Mouse (Mus musculus): ENCODE data around the gene Myl9.

The Myl9 gene

DNA sequence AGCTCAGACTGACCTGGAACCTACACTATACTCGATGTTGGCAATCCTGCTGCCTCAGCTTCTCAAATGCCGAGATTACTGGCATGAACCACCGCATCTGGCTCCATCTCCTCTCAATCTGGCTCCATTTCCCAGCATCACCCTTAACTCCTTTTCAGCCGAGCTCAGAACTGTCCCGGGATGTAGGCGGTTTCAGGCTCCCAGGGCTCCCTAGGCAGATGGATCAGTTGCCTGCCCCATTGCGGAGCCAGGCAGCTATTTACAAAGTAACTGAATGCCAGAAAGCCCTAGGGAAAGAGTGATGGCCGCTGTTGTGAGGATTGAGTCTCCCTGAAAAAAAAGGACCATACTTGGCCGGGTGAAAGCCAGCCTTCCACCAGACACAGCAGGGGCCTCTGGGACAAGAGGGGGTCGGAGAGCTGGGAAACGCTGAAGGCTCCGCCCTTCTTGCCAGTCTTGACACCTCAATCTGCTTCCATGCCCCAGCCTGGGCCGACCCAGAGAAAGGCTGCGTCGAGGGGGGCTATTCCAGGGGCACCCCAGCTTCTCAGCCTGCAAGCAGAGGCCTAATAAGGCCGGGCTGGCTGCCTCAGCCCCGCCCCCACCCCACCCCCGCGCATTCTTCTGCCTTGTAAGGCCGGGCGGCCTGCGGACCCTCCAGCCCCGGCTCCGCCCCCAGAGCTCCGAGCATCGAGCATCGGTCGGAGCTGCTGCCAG is at the start of gene Myl9:
Gene Myl9, plus strand, starts transcription at position 683 of the 717 bp plus-strand sequence.
- DNase-seq, result peak; percentile 80 to 88

DNA sequence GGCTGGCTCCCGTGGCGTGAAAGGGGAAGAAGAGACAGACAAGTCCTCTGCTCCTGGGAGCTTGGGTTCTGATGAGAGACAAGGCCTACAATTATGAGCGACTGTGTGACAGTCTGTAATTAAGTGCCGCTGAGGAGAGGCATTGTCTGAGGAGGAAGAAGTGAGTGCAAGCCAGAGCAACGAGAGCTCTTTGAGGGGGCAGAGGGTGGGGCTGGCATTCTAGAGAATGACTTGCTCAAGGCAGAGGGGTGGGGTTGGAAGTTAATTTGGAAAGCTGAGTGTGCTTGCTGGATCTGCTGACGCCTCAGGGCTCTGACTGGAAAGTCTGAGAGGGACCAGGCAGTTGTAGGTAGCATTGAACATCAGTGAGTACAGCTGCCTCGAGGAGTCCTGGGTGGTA is 48.9 kb upstream of the Myl9 start:
- DNase-seq, result no peak

DNA sequence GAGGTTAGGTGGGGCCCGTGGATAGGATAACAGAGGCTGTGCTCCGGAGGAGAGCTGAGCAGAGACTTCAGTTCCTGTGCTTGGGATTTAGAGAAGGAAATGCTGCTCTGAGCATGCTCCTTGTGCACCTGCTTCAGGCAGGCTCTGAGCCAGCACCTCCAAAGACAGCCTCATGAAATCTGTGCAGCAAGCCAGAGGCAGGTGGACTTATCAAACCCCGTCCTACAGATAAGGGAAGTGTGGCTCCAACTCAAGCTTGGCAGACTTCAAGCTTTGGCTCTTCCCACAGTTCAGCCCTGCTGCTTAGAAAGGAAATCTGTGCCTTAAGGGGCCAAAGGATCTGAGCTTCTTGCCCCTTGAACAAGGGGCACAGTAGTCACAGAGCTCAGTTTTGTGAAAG is 48.3 kb upstream of the Myl9 start:
- DNase-seq, result no peak

DNA sequence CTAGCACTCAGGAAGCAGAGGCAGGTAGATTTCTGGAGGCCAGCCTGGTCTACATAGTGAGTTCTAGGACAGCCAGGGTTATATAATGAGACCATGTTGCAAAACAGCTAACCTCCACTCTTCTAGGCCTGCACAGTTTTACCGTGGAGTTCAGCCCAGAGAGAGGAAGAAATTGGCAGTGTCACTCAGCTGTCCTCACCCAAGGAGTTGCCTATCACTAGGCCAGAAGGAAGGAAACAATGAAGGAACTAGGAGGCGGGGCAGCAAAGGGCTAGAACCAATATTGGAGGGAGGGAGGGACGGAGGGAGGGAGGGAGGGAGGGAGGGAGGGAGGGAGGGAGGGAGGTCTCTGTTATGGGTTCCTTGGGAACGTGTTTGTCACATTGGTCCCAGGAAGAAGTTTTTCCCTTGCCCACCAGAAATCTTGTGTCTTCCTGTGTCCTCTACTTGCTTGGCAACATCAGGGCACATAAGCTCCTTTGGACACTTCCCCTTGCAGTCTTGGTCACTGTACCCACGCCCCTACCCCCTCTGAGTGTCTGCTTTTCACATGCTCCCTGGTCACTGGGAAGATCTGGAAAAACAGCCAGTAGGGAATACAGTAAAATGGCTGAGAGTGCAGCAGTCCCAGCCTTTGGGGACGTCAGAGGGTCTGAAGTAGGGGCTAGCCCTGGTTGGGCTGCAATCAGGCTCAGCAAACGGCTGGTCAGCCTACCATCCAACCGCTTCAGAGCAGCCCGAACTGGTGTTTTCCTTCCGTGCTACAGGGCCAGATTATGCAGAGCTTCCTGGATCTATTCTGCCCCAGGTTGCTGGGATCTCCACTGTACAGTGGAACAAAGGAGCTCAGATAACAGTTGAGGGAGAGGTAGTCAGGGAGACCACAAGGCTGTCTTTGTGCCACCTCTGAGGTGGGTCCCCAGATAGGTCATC is 45.4 kb upstream of the Myl9 start:
- peak in 1 of 2 experiments; percentile 45 for DNase-seq

DNA sequence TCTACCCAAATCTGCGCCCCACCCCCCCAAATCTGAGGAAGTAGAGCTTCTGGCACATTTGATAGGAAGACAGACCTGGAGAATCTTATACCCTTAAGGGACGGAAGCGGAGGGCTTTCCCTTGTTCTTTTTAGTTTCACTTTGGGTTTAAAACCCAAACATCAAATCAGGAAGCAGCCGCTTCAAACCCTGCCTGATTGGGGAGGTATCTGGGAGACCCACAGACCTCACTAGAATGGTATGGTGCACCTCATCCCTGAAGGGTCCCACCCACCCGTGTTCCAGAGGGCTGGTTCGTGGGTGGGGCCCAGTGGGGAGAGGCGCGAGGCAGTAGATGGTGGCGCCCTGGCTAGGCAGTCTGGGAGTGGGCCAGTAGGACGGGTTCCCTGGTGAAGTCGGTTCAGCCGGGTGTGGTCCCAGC is 44.7 kb upstream of the Myl9 start:
- DNase-seq, result peak in 1 of 2 experiments; percentile 29

DNA sequence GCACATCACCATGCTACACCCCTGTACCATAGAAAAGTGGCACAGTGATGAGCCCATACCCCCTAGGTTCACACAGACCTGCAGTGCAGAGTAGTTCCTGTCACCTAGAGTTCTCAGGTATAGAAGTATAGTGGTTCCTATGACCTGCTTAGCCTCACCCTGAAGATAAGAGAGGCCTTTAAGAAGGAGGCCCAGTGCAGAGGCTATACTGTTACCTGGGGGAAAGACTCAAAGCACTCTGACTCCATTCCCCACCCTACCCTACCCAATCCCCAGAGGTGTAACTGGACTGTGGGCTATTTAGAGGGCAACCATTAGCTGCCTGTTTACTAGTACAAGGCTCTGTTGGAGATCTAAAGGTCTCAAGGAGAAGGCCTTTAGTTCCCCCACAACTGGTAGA is 43.6 kb upstream of the Myl9 start:
- no peak for DNase-seq

DNA sequence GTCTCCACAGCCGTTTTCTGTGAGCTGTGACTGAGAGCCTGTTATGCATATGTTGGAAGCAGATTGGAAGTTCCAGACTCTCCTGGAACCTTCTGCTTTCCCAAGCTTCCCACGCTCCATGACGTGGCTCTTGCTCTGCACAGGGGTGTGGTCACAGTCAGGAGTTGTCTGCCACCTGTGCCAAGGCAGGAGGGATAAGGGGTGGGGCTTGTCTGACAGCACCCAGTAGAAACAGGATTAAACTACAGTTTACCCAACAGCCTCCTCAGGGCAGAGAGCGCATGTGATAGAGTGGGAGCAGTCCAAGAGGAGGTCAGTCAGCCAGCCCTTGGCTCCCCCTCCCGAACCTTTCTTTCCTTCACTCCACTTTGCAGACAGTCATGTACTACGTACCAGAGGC is 43.1 kb upstream of the Myl9 start:
- peak; percentile 49 to 71 for DNase-seq

DNA sequence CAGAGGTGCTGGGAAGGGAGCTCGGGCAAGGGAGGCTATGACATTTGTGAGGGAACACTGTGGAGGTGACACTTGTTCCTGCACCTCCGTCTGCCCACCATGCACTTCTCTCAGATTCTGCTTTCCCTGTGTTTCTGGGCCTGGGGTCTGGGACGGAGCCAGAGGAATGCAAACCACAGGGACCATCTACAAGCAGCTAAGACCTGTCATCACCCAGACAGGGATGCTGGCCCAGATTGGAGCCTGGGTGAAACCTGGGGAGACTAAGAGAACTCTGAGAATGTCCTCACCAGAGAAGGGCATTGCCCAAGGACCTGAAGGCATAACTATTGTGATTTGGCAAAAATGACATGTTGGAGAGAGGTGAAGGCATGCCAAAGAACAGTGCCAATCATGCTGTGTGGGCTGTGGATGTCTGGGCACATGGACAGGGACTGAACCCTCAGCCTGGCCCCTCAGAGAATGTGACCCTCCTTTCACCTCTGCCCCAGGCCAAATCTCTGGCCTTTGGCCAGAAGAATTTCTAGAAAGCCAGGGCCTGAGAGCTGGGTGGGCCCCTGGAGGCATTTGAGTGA is 39.4 kb upstream of the Myl9 start:
- peak in 1 of 2 experiments; percentile 16 for DNase-seq

DNA sequence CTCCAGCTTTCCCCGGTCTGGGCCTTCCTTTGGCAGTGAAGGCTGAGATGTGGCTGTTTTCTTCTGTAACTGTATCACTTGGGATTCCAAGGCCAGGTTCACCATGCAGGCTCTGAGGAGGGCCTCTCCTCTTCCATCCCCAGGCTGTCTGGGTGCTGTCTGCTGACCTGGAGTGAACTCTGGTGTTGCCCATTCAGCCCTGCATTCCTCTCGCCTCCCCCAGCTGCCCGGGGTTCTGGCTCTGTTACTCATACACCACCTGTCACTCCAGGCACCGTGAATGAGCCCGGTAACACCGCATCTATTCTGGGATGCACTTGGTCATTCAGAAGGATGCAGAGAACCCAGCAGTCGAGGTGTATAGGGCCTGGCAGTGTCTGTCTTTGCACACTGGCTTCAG is 38.4 kb upstream of the Myl9 start:
- peak; percentile 47 to 71 for DNase-seq

DNA sequence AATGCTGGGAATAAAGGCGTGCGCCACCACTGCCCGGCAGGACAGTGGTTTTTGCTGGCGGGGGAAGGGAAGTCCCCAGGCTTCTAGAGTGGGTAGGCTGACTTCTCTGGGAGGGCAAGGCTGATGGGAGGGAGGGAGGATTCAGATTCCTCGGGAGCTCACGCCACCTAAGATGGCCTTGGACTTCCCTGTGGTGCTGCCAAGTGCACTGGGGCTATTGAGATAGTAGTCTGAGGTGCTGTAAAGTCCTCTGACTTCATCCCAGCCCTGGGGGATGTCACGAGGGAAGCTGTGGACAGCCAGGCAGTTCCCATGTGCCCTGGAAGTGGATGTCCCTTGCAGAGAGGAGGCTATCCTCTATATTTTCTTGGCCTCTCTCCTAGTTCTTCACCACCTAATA is 37.2 kb upstream of the Myl9 start:
- peak in 1 of 2 experiments; percentile 16 for DNase-seq

DNA sequence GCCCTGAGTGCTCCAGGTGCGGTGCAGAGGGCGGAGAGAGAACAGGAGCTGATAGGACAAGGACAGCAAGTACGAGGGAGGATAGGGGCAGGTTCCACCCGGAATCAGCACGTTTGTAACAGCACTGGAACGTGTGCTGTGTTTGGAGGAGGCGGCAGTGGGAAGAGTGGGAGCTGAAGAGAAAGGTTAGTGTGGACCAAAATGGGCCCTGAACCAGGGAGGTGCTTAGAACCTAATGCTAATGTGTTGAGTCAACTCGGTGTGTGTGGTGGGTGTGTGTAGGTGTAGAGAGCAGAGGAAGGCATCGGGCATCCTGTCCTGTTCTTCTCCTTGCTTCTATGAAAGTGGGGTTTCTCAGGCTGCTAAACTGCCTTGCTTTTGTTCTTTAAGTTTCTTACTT is 34.0 kb upstream of the Myl9 start:
- no peak for DNase-seq

DNA sequence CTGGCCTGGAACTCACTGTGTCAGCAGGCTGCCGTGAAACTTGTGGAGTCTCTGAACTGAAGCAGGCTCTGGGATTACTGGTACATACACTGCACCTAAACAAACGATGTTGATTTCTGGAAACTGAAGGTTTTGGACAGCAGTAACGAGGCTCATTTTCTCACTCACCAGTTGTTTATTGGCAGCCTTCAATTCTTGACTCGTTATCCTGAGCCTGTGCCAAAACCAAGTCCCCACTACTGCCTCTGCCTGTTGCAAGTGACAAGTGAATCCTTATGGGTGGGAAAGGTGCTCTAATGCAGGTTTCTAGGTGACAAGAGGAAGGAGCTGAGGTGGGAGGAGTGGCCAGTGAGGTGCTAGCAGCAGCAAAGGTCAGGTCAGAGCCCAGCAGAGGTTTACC is 33.2 kb upstream of the Myl9 start:
- no peak for DNase-seq

DNA sequence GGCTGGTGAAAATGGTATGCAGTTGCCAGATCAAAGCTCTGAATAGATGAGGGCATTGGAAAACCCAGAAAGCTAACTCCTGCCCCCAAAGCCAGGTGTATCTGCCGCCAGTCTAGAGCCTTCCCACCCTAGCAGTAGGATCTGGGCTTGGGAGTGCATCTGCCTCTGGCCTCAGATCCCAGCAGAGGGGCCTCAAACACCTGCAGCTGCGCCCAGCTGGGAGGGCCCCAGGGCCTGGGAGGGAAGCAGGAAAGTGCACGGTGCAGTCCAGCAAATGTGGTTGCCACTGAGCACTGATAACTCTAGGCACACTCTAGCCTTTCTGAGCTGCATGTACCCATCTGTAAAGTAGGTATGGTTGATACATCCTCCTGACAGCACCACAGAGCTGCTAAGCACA is 32.0 kb upstream of the Myl9 start:
- no peak for DNase-seq

DNA sequence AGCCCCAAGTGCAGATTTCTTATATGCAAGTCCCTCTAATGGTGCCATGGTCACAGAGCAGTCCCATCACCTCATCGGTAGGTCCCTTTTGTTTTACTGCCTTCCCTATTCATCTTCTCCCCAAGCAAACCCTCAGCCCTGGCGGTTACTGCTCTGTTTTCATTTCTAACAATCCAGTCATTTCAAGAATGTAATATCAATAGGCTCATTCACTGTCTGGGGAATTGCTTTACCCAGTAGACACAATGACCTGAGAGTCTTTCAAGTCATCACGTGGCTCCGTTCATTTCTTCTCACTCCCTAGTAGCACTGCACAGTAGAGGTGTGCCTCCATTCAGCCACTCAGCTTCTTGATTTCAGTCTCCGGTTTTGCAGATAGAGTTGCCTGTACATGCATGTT is 30.8 kb upstream of the Myl9 start:
- DNase-seq, result no peak

DNA sequence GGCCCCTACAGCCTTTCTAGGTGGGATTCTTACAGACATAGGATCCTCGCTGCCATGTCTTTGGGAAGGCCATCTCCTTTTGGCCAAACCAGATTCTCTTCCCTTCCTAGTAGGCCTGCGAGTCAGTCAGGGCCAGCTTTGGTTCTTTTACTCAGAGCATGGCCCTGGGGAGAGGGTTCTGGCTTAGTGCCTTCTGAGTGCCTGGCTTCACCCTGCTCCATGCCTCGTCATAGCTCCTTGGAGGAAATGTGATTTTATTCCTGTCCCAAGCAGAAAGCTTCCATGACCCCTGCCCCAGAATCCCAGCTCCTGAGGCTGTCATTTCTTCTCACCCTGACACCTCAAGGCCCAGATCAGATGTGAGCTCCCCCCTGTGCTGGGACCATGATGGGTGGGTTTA is 27.9 kb upstream of the Myl9 start:
- no peak for DNase-seq

DNA sequence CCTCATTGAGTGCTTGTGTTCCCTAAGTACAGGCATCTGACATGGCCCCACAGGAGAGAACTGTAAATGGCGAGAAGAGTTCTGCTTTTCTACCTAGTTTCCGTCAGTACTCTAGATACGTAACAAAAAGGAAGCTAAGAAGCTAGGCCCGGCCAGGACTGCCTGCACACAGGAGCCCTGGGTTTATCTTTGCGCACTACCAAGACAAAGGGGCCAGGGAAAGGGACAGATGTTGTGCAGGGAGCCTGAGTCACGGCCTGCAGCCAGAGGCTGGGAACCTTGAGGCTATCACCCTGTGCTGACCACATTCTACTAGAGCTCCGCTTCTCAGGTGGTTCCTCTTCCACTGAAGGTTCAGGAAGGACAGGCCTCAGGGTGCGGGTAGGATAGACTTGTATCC is 25.5 kb upstream of the Myl9 start:
- DNase-seq, result no peak

DNA sequence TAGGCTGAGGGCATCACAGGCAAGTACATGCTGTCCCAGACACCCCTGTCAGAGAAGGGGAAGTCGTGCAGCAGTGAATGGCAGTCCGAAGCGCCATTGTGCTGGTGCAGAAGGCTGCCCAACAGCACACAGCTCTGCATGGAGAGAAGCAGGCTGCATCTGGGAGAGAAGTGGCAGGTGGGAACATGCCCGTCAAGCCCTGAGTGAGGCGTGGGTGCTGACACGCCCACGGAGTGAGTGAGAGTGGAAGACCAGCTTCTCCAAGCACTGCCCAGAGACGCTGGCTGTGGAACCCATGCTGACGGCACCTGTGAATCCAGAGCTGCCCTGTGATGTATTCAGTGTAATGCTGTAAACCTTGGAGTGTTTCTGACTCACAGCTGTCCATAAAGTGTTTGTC is 18.3 kb upstream of the Myl9 start:
- no peak for DNase-seq

DNA sequence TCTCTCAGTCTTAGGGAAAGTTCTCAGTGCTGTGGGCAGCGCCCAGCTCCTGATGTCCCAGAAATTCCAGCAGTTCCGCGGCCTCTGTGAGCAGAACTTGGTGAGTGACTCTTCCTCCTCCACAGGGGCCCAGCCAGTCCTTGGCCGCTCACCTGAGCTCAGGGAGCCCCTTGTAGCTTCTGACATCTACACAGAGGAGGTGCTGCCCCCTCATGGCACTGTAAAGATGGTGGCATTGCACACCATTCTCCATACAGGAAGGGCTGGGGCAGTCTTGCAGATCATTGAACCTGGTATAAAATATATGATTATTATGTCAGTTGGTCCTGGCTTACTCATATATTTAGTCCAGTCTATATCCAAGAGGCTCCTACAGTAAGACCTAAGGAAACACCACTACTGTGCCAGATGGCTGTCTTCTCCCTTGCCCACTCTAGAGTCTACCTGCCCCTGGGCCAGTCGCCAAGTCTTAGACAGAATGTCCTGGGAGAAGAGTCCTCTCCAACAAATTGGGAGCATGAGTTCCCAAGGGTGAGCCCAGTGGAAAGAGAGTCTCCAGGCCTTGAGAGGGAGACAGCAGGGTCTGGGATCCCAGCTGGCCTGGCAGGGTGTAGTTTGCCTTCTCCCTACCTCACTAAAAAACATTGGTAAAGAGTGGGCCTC is 14.2 kb upstream of the Myl9 start:
- peak; percentile 56 to 68 for DNase-seq

DNA sequence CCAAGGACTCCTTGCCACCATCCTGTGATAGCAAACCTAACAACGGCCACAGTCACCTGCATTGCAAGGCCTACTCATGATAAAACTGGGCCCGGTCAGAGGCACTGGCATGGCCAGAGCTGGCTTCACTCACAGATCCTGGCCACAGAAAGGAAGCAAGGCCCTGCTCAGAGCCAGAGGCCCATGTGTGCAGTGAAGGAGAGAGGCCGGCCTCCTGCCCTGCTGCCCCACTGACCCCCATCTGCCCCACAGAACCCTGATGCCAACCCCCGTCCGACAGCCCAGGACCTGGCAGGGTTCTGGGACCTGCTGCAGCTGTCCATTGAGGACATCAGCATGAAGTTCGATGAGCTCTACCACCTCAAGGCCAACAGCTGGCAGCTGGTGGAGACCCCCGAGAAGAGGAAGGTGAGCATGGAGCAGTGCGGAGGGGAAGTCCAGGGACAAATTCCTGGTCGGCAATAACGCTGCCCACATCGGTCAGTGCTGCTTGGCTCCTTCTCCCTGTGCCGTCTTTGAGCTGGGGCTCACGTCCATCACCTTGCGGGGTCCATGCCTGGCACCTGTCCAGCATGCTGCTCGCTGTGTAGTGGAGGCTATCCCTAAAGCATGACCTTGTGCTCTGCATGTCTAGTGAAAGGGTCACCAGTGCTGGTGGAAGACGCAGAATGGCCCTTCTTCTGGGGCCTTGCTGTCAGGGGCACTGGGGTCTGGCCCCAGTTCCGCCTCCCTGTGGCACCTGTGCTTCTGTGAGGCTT is 13.5 kb upstream of the Myl9 start:
- no peak for DNase-seq

DNA sequence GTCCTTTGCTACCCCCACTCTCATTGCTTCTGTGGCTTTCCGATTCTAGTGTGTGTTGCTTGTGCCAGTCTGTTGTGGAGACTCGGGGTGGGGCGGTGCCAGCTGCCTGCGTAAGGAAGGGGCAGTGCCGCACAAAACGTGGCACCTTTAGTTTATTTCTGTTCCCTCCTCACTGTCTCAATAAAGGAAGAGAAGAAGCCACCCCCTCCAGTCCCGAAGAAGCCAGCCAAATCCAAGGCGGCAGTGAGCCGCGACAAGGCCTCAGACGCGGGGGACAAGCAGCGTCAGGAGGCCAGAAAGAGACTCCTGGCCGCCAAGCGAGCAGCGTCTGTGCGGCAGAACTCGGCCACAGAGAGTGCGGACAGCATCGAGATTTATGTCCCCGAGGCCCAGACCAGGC is 12.7 kb upstream of the Myl9 start:
- peak; percentile 51 to 66 for DNase-seq

DNA sequence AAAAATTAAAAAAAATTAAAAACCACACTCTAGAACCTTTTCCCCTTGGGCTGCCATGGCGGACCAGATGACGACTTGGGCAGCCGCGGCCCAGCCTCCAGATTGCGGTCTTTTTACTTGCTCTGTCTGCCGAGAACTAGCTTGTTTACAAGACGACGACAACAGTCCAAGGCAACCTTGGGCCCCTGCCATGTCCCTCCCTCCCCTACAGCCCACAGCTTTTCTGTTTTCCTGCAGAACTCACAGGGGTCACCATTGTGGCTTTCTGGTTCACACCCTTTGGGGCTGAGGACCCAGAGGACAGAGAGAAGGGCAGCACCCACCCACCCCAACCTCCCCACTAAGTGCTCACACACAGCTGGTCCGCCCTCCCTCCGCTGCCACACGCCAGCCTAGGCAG is 12.1 kb upstream of the Myl9 start:
- peak; percentile 83 to 86 for DNase-seq

DNA sequence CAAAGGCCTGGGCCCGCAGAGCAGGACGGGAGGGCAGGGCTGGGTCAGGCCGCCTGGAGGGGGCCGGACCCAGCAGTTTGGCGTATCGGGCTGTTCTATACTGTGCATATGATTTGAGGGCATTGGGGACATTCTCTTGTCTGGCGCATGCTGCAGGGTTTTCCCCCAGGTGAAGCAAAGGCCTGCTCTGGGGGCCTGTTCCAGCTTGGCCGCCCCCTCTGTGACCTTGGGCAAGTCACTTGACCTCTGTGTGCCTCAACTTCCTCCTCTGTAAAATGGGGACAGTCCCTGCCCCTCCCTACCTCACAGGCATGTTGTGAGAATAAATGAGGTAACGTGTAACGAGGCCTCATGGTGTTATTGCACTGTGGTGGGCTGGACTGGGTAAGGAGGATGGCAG is 11.2 kb upstream of the Myl9 start:
- no peak for DNase-seq

Data from kidney, postnatal 4 days (tissue).